Mouse (Mus musculus) kidney, adult 2 months (tissue): ENCODE results near the gene Cdiptos.

Experiments used
- CTCF ChIP-seq: fragments of 200-500 bp; conservative IDR thresholded peaks from 2 replicates; pipeline ENCODE4 v1.5.1; 2011; ENCODE audit warnings: low read depth, mild to moderate bottlenecking, control low read depth, low read length, moderate library complexity, mixed read lengths; ENCODE audit not compliant: insufficient read depth, insufficient read length
- POLR2A ChIP-seq: fragments of 200-500 bp; IDR thresholded peaks from one replicate; pipeline ENCODE4 v1.6.1; 2011; ENCODE audit warnings: low read depth, low read length, control low read depth

DNA sequence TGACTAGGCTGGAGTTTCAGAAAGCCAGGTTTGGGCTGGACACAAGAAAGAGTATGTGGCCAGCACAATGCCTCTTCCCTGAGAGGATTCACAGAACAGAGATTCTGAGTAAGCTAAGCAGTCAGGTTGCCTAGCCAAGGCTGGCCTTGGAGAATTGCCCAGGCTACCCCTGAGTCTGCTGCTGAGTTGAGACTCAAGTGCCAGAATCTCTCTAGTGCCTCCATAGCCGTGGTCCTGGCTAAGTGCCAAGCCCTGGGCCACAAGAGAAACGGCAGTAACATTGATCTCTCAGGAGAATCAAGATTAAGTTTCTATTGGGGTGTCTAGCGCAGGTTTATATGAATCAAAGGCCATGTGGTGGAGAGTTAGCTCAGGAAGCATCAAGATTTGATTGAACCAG lies 10.3 kb downstream of the Cdiptos start:
- TF ChIP-seq CTCF (no peak), POLR2A (no peak)
